Mouse (Mus musculus): Measurements from ENCODE around the gene Rpl29. TPM values are rescaled to one million over a fixed set of nuclear protein-coding genes. Genes with fewer than 3 reads are reported as not detected.

Rpl29 gene
- total and polyA plus RNA-seq, 3 experiments = 1,058 to 1,867 (median 1,257) TPM

- TF ChIP-seq SIN3A (IDR thresholded peaks at IDR 0.05; ENCODE audit: low read length) (no peak), ZMIZ1 (IDR thresholded peaks at IDR 0.05; ENCODE audit: low read depth, low read length) (no peak), ZKSCAN1 (IDR thresholded peaks at IDR 0.05; ENCODE audit: borderline replicate concordance, low read depth, low read length) (no peak), ETS1 (conservative IDR thresholded peaks at IDR 0.05; ENCODE audit: low read depth, low read length) (no peak), JUN (IDR thresholded peaks at IDR 0.05; ENCODE audit: insufficient read depth, low read depth, low read length) (no peak), PAX5 (IDR thresholded peaks at IDR 0.05; ENCODE audit: low read length) (no peak), MAFK (IDR thresholded peaks at IDR 0.05; ENCODE audit: insufficient replicate concordance, low read length) (no peak), KAT2A (IDR thresholded peaks at IDR 0.05; ENCODE audit: insufficient replicate concordance, low read length) (no peak), HCFC1 (IDR thresholded peaks at IDR 0.05; ENCODE audit: low read depth, low read length) (no peak), NELFE (IDR thresholded peaks at IDR 0.05; ENCODE audit: low read depth, low read length) (no peak), MAX (IDR thresholded peaks at IDR 0.05; ENCODE audit: low read length) (no peak), TCF12 (IDR thresholded peaks at IDR 0.05; ENCODE audit: low read depth, low read length) (no peak), NRF1 (IDR thresholded peaks at IDR 0.05; ENCODE audit: low read depth, low read length) (no peak), CHD1 (IDR thresholded peaks at IDR 0.05; ENCODE audit: low read depth, low read length) (no peak), ELF1 (IDR thresholded peaks at IDR 0.05; ENCODE audit: low read depth, low read length) (no peak), MYC (IDR thresholded peaks at IDR 0.05; ENCODE audit: low read depth, low read length) (no peak), RAD21 (IDR thresholded peaks at IDR 0.05; ENCODE audit: low read depth, low read length) (no peak), IRF4 (IDR thresholded peaks at IDR 0.05; ENCODE audit: low read depth, low read length) (no peak), CHD2 (IDR thresholded peaks at IDR 0.05; ENCODE audit: low read length) (no peak), ZC3H11A (IDR thresholded peaks at IDR 0.05; ENCODE audit: low read depth, low read length) (no peak)
- H3K9me3 ChIP-seq (replicated peaks; ENCODE audit: low read length) = no peaks in the 10 kb centered on the region
- H3K79me2 ChIP-seq (replicated peaks; ENCODE audit: control insufficient read depth, extremely low read depth, insufficient read depth, poor library complexity, severe bottlenecking) = no peaks in the 10 kb centered on the region
- no peak overlapping the region for H3K4me3 ChIP-seq (replicated peaks in 1 of 3; ENCODE audit: low read depth in 2 of 3, low read length in 2 of 3, poor library complexity in 1 of 3)
- H3K27me3 ChIP-seq (replicated peaks) = no peaks in the 10 kb centered on the region
- dilution Hi-C loops (cut with MboI; ENCODE audit: extremely low pct_ligation_motif_present, extremely low pct_unique_long_range_greater_than_20kb, low sequenced_read_pairs) = no loop called here
- in situ Hi-C loops (cut with MboI; ENCODE audit: low pct_ligation_motif_present, low pct_unique_long_range_greater_than_20kb, low sequenced_read_pairs) = no loop called here
- H3K4me2 ChIP-seq (ENCODE audit: insufficient read depth, low read depth, poor library complexity, severe bottlenecking) = no peak overlapping the region
- H3K4me1 ChIP-seq (ENCODE audit: control insufficient read depth in 1 of 2, insufficient read depth in 2 of 2) = peaks cover 20 to 49% of the 10 kb centered on the region in 2 experiments
- DNase-seq (ENCODE audit: extremely low read depth) = no peak
- no peak overlapping the region for H3K27ac ChIP-seq (ENCODE audit: insufficient read depth, low read depth)
- H3K9ac ChIP-seq (ENCODE audit: insufficient read depth, low read depth) = no peak overlapping the region
- H3K36me3 ChIP-seq (replicated peaks in 1 of 2; ENCODE audit: control insufficient read depth in 1 of 2, insufficient read depth in 1 of 2, low read length in 1 of 2) = peaks cover 20 to 58% of the 10 kb centered on the region in 2 experiments
These were observed 28.7 kb downstream of the Rpl29 start for GRCm38 (mm10) chr9:106457920-106458319.

GRCm38 (mm10) chr9:106459946-106460345, 30.7 kb downstream of the Rpl29 start:
- Histone ChIP-seq H3K4me1 (ENCODE audit: control insufficient read depth in 1 of 2, insufficient read depth in 2 of 2) (peaks cover 13 to 39% of the 10 kb centered on the region in 2 experiments), H3K4me3 (replicated peaks in 1 of 3; ENCODE audit: low read depth in 2 of 3, low read length in 2 of 3, poor library complexity in 1 of 3) (no peak overlapping the region), H3K79me2 (replicated peaks; ENCODE audit: control insufficient read depth, extremely low read depth, insufficient read depth, poor library complexity, severe bottlenecking) (no peaks in the 10 kb centered on the region), H3K27me3 (replicated peaks) (no peaks in the 10 kb centered on the region), H3K36me3 (replicated peaks in 1 of 2; ENCODE audit: control insufficient read depth in 1 of 2, insufficient read depth in 1 of 2, low read length in 1 of 2) (peaks cover 37 to 77% of the 10 kb centered on the region in 2 experiments), H3K9ac (ENCODE audit: insufficient read depth, low read depth) (no peak overlapping the region), H3K4me2 (ENCODE audit: insufficient read depth, low read depth, poor library complexity, severe bottlenecking) (no peak overlapping the region), H3K27ac (ENCODE audit: insufficient read depth, low read depth) (no peak overlapping the region), H3K9me3 (replicated peaks; ENCODE audit: low read length) (peaks cover 6% of the 10 kb centered on the region)
- no peak for DNase-seq (ENCODE audit: extremely low read depth)
- dilution Hi-C loops (cut with MboI; ENCODE audit: extremely low pct_ligation_motif_present, extremely low pct_unique_long_range_greater_than_20kb, low sequenced_read_pairs) = no loop called here
- in situ Hi-C loops (cut with MboI; ENCODE audit: low pct_ligation_motif_present, low pct_unique_long_range_greater_than_20kb, low sequenced_read_pairs) = no loop called here
- TF ChIP-seq MYC (IDR thresholded peaks at IDR 0.05; ENCODE audit: low read depth, low read length) (no peak), CTCF (conservative IDR thresholded peaks at IDR 0.05 in 1 of 2, IDR thresholded peaks at IDR 0.05 in 1 of 2; ENCODE audit: low read depth in 2 of 2, low read length in 2 of 2) (no peak), MAFK (IDR thresholded peaks at IDR 0.05; ENCODE audit: insufficient replicate concordance, low read length) (no peak), KAT2A (IDR thresholded peaks at IDR 0.05; ENCODE audit: insufficient replicate concordance, low read length) (no peak), MEF2A (IDR thresholded peaks at IDR 0.05; ENCODE audit: borderline replicate concordance, low read depth, low read length) (no peak), MAZ (IDR thresholded peaks at IDR 0.05; ENCODE audit: low read depth, low read length) (no peak), E2F4 (IDR thresholded peaks at IDR 0.05; ENCODE audit: insufficient replicate concordance, low read depth, low read length) (no peak), IRF4 (IDR thresholded peaks at IDR 0.05; ENCODE audit: low read depth, low read length) (no peak), JUN (IDR thresholded peaks at IDR 0.05; ENCODE audit: insufficient read depth, low read depth, low read length) (no peak), CHD2 (IDR thresholded peaks at IDR 0.05; ENCODE audit: low read length) (no peak), TCF12 (IDR thresholded peaks at IDR 0.05; ENCODE audit: low read depth, low read length) (no peak), TBP (conservative IDR thresholded peaks at IDR 0.05; ENCODE audit: low read depth, low read length) (no peak), NELFE (IDR thresholded peaks at IDR 0.05; ENCODE audit: low read depth, low read length) (no peak), GABPA (IDR thresholded peaks at IDR 0.05; ENCODE audit: insufficient replicate concordance, low read depth, low read length) (no peak), UBTF (IDR thresholded peaks at IDR 0.05; ENCODE audit: low read depth, low read length) (no peak), JUND (conservative IDR thresholded peaks at IDR 0.05; ENCODE audit: low read depth, low read length) (no peak), ZKSCAN1 (IDR thresholded peaks at IDR 0.05; ENCODE audit: borderline replicate concordance, low read depth, low read length) (no peak), BHLHE40 (IDR thresholded peaks at IDR 0.05; ENCODE audit: low read depth, low read length) (no peak), MAX (IDR thresholded peaks at IDR 0.05; ENCODE audit: low read length) (no peak), SMC3 (IDR thresholded peaks at IDR 0.05; ENCODE audit: low read depth, low read length) (no peak)

Measured in CH12.LX (cell line).